Mouse (Mus musculus) CH12.LX (cell line): ENCODE data around the gene Gimap7. TPM values are rescaled to one million over a fixed set of nuclear protein-coding genes. Genes with fewer than 3 reads are reported as not detected.

Source experiments
- DNase-seq: peaks from one replicate; pipeline ENCODE4 v3.0.0-alpha.2; 2013; ENCODE audit errors: extremely low read depth
- H3K27ac ChIP-seq: 2 replicates; pipeline ENCODE4 v1.5.1; 2012; ENCODE audit warnings: low read depth, mild to moderate bottlenecking, control low read depth, moderate library complexity; ENCODE audit not compliant: insufficient read depth
- H3K27me3 ChIP-seq: replicated peaks from 2 replicates; pipeline ENCODE3; 2012; ENCODE audit warnings: inconsistent platforms
- H3K36me3 ChIP-seq, 2 experiments: replicated peaks in 1 of 2; 2 replicates each; pipeline versions ENCODE3 to v1.6.1; 2012; ENCODE audit warnings: inconsistent platforms in 1 of 2, low read length in 1 of 2, mild to moderate bottlenecking in 1 of 2, mixed read lengths in 1 of 2, moderate library complexity in 1 of 2; ENCODE audit not compliant: control insufficient read depth in 1 of 2, insufficient read depth in 1 of 2
- H3K4me1 ChIP-seq, 2 experiments: 2 replicates each; pipeline ENCODE4 v1.6.1; 2012; ENCODE audit warnings: inconsistent platforms in 1 of 2, moderate library complexity in 1 of 2; ENCODE audit not compliant: insufficient read depth in 2 of 2, control insufficient read depth in 1 of 2
- H3K4me2 ChIP-seq: 2 replicates; pipeline ENCODE4 v1.6.1; 2012; ENCODE audit warnings: low read depth, mild to moderate bottlenecking, control low read depth; ENCODE audit not compliant: poor library complexity, insufficient read depth, severe bottlenecking
- H3K4me3 ChIP-seq, 3 experiments: fragments of 150-350 bp in 1 of 3; sonication (generic) in 1 of 3; replicated peaks in 1 of 3; 2 replicates each; pipeline versions ENCODE3 to v1.5.1; 2011 to 2012; ENCODE audit warnings: low read depth in 2 of 3, low read length in 2 of 3, mild to moderate bottlenecking in 2 of 3, moderate library complexity in 2 of 3, control low read depth in 1 of 3, improper control_type of control experiment in 1 of 3, inconsistent platforms in 1 of 3, mixed read lengths in 1 of 3; ENCODE audit not compliant: poor library complexity in 1 of 3
- H3K79me2 ChIP-seq: replicated peaks from 2 replicates; pipeline ENCODE4 v1.6.1; 2012; ENCODE audit warnings: mild to moderate bottlenecking, moderate library complexity; ENCODE audit not compliant: control insufficient read depth, poor library complexity, insufficient read depth, severe bottlenecking; ENCODE audit errors: extremely low read depth
- H3K9ac ChIP-seq: 2 replicates; pipeline ENCODE4 v1.6.1; 2012; ENCODE audit warnings: low read depth, mild to moderate bottlenecking, control low read depth, moderate library complexity; ENCODE audit not compliant: insufficient read depth
- H3K9me3 ChIP-seq: replicated peaks from 2 replicates; pipeline ENCODE3; 2012; ENCODE audit warnings: low read length, inconsistent platforms, mixed read lengths
- BHLHE40 ChIP-seq: IDR thresholded peaks from 2 replicates; pipeline ENCODE4 v1.6.1; 2011; ENCODE audit warnings: mild to moderate bottlenecking, low read depth, low read length, improper control_type of control experiment
- CHD1 ChIP-seq: IDR thresholded peaks from 2 replicates; pipeline ENCODE4 v1.6.1; 2012; ENCODE audit warnings: low read depth, low read length, improper control_type of control experiment, inconsistent platforms
- CHD2 ChIP-seq: IDR thresholded peaks from 2 replicates; pipeline ENCODE4 v1.6.1; 2011; ENCODE audit warnings: low read length, improper control_type of control experiment
- CTCF ChIP-seq, 2 experiments: IDR thresholded peaks in 1 of 2; conservative IDR thresholded peaks in 1 of 2; 2 replicates each; pipeline ENCODE4 v1.5.1; 2011 to 2012; ENCODE audit warnings: low read depth in 2 of 2, low read length in 2 of 2, improper control_type of control experiment in 1 of 2, inconsistent platforms in 1 of 2, mild to moderate bottlenecking in 1 of 2, moderate library complexity in 1 of 2
- ELF1 ChIP-seq: IDR thresholded peaks from 2 replicates; pipeline ENCODE4 v1.6.1; 2014; ENCODE audit warnings: low read depth, mild to moderate bottlenecking, inconsistent platforms, low read length, improper control_type of control experiment
- EP300 ChIP-seq: IDR thresholded peaks from 2 replicates; pipeline ENCODE4 v1.6.1; 2011; ENCODE audit warnings: low read length, improper control_type of control experiment
- ETS1 ChIP-seq: conservative IDR thresholded peaks from 2 replicates; pipeline ENCODE4 v1.6.1; 2012; ENCODE audit warnings: low read depth, mild to moderate bottlenecking, inconsistent platforms, low read length, improper control_type of control experiment, moderate library complexity
- HCFC1 ChIP-seq: IDR thresholded peaks from 2 replicates; pipeline ENCODE4 v1.6.1; 2012; ENCODE audit warnings: low read depth, mild to moderate bottlenecking, inconsistent platforms, low read length, improper control_type of control experiment
- IRF4 ChIP-seq: IDR thresholded peaks from 2 replicates; pipeline ENCODE4 v1.6.1; 2014; ENCODE audit warnings: low read depth, mild to moderate bottlenecking, inconsistent platforms, low read length, improper control_type of control experiment
- JUND ChIP-seq: conservative IDR thresholded peaks from 2 replicates; pipeline ENCODE4 v1.6.1; 2011; ENCODE audit warnings: low read depth, low read length, improper control_type of control experiment
- KAT2A ChIP-seq: IDR thresholded peaks from 2 replicates; pipeline ENCODE4 v1.6.1; 2012; ENCODE audit warnings: low read length, improper control_type of control experiment, inconsistent platforms; ENCODE audit not compliant: insufficient replicate concordance
- MAFK ChIP-seq: IDR thresholded peaks from 2 replicates; pipeline ENCODE4 v1.6.1; 2011; ENCODE audit warnings: low read length, improper control_type of control experiment; ENCODE audit not compliant: insufficient replicate concordance
- MAX ChIP-seq: IDR thresholded peaks from 2 replicates; pipeline ENCODE4 v1.6.1; 2011; ENCODE audit warnings: low read length, improper control_type of control experiment
- MAZ ChIP-seq: IDR thresholded peaks from 2 replicates; pipeline ENCODE4 v1.6.1; 2012; ENCODE audit warnings: low read depth, mild to moderate bottlenecking, inconsistent platforms, low read length, improper control_type of control experiment, moderate library complexity
- MEF2A ChIP-seq: IDR thresholded peaks from 2 replicates; pipeline ENCODE4 v1.6.1; 2014; ENCODE audit warnings: low read depth, mild to moderate bottlenecking, inconsistent platforms, low read length, improper control_type of control experiment, borderline replicate concordance
- MXI1 ChIP-seq: IDR thresholded peaks from 2 replicates; pipeline ENCODE4 v1.6.1; 2011; ENCODE audit warnings: mild to moderate bottlenecking, low read depth, low read length, improper control_type of control experiment
- NELFE ChIP-seq: IDR thresholded peaks from 2 replicates; pipeline ENCODE4 v1.6.1; 2011; ENCODE audit warnings: low read depth, low read length, improper control_type of control experiment
- NRF1 ChIP-seq: IDR thresholded peaks from 2 replicates; pipeline ENCODE4 v1.6.1; 2014; ENCODE audit warnings: low read depth, mild to moderate bottlenecking, inconsistent platforms, low read length, improper control_type of control experiment, moderate library complexity
- PAX5 ChIP-seq: IDR thresholded peaks from 2 replicates; pipeline ENCODE4 v1.6.1; 2012; ENCODE audit warnings: low read length, inconsistent platforms, mixed read lengths
- POLR2A ChIP-seq: IDR thresholded peaks from 2 replicates; pipeline ENCODE4 v1.6.1; 2011; ENCODE audit warnings: low read depth, mild to moderate bottlenecking, improper control_type of control experiment, low read length
- POLR2AphosphoS2 ChIP-seq: IDR thresholded peaks from 2 replicates; pipeline ENCODE4 v1.6.1; 2011; ENCODE audit warnings: low read depth, low read length, improper control_type of control experiment
- RAD21 ChIP-seq: IDR thresholded peaks from 2 replicates; pipeline ENCODE4 v1.6.1; 2011; ENCODE audit warnings: low read depth, mild to moderate bottlenecking, low read length, improper control_type of control experiment, moderate library complexity
- RCOR1 ChIP-seq: conservative IDR thresholded peaks from 2 replicates; pipeline ENCODE4 v1.6.1; 2012; ENCODE audit warnings: low read depth, mild to moderate bottlenecking, inconsistent platforms, low read length, improper control_type of control experiment
- SIN3A ChIP-seq: IDR thresholded peaks from 2 replicates; pipeline ENCODE4 v1.6.1; 2012; ENCODE audit warnings: low read length, improper control_type of control experiment, inconsistent platforms
- SMC3 ChIP-seq: IDR thresholded peaks from 2 replicates; pipeline ENCODE4 v1.6.1; 2011; ENCODE audit warnings: low read depth, low read length, improper control_type of control experiment
- TBP ChIP-seq: conservative IDR thresholded peaks from 2 replicates; pipeline ENCODE4 v1.6.1; 2011; ENCODE audit warnings: low read depth, low read length, improper control_type of control experiment
- TCF12 ChIP-seq: IDR thresholded peaks from 2 replicates; pipeline ENCODE4 v1.6.1; 2014; ENCODE audit warnings: low read depth, mild to moderate bottlenecking, inconsistent platforms, low read length, improper control_type of control experiment
- USF1 ChIP-seq: IDR thresholded peaks from 2 replicates; pipeline ENCODE4 v1.6.1; 2014; ENCODE audit warnings: low read depth, mild to moderate bottlenecking, inconsistent platforms, low read length, improper control_type of control experiment
- USF2 ChIP-seq: conservative IDR thresholded peaks from 2 replicates; pipeline ENCODE4 v1.6.1; 2011; ENCODE audit warnings: low read depth, low read length, improper control_type of control experiment
- ZC3H11A ChIP-seq: IDR thresholded peaks from 2 replicates; pipeline ENCODE4 v1.6.1; 2012; ENCODE audit warnings: low read depth, mild to moderate bottlenecking, inconsistent platforms, low read length, improper control_type of control experiment
- ZKSCAN1 ChIP-seq: IDR thresholded peaks from 2 replicates; pipeline ENCODE4 v1.6.1; 2012; ENCODE audit warnings: low read depth, inconsistent platforms, low read length, improper control_type of control experiment, borderline replicate concordance
- ZMIZ1 ChIP-seq: IDR thresholded peaks from 2 replicates; pipeline ENCODE4 v1.6.1; 2012; ENCODE audit warnings: low read depth, mild to moderate bottlenecking, inconsistent platforms, low read length, improper control_type of control experiment
- ZNF384 ChIP-seq: IDR thresholded peaks from 2 replicates; pipeline ENCODE4 v1.6.1; 2012; ENCODE audit warnings: low read depth, low read length, improper control_type of control experiment, inconsistent platforms
- dilution Hi-C: fragments of 300-500 bp; cut with MboI; formaldehyde crosslinking; loops from 2 replicates; pipeline ENCODE4 v1.14.3; 2020; ENCODE audit warnings: low sequenced_read_pairs; ENCODE audit not compliant: extremely low pct_unique_long_range_greater_than_20kb, extremely low pct_ligation_motif_present
- in situ Hi-C: fragments of 300-500 bp; cut with MboI; formaldehyde crosslinking; loops from 3 replicates; pipeline ENCODE4 v1.14.3; 2019; ENCODE audit warnings: low sequenced_read_pairs, low pct_ligation_motif_present, low pct_unique_long_range_greater_than_20kb, mixed read lengths
- polyA plus RNA-seq: library from polyadenylated mRNA; unstranded; fragments of >175 nt; gene quantifications from 2 replicates; pipeline ENCODE4 v1.2.1, GENCODE M21; 2012; ENCODE audit warnings: low read depth; ENCODE audit not compliant: insufficient read length
- total RNA-seq, 2 experiments: library from RNA; depleted of rRNA; stranded (reverse); fragments of 300-350 nt in 1 of 2; fragments of >200 nt in 1 of 2; gene quantifications; 2 replicates each; pipeline ENCODE4 v1.2.3; 2012 to 2014

The Gimap7 gene
- total RNA-seq (2012; rRNA removed) (14.5 and 16.3 TPM in 2 replicates), total RNA-seq (2014; rRNA removed) (4.2 and 4.3 TPM in 2 replicates), polyA plus RNA-seq (7.0 and 7.1 TPM in 2 replicates)

- Histone ChIP-seq H3K79me2 (peaks cover 14% of the 10 kb centered on the region), H3K27me3 (no peaks in the 10 kb centered on the region), H3K4me3 (peak within 1 kb of the TSS; percentile 22 to 51 (median 24)), H3K4me2 (peak within 1 kb of the TSS; percentile 93), H3K4me1 (peaks cover 21 to 63% of the 10 kb centered on the region in 2 experiments), H3K36me3 (peaks cover 0 to 2% of the 10 kb centered on the region in 2 experiments), H3K27ac (peak within 1 kb of the TSS; percentile 83), H3K9me3 (no peaks in the 10 kb centered on the region), H3K9ac (peak within 1 kb of the TSS; percentile 76)
- dilution Hi-C loops (no loop called here), in situ Hi-C loops (no loop called here)
- TF ChIP-seq NRF1 (0 out of 2 replicates have a peak, but pooled peaks have one; percentile 7), ETS1 (no peak), USF2 (no peak), CHD2 (0 out of 2 replicates have a peak, but pooled peaks have one; percentile 23), KAT2A (no peak), ZNF384 (no peak), MAZ (peak; percentile 79), POLR2A (peak; percentile 53; the same call in 1 of the 2 replicates), ZC3H11A (no peak), RAD21 (no peak; the same call in 1 of the 2 replicates), TCF12 (peak; percentile 58; the same call in 1 of the 2 replicates), USF1 (no peak), HCFC1 (peak; percentile 29), POLR2AphosphoS2 (no peak), SMC3 (no peak; the same call in 1 of the 2 replicates), EP300 (peak; percentile 10; the same call in 1 of the 2 replicates), MEF2A (peak; percentile 42; the same call in 1 of the 2 replicates), SIN3A (peak; percentile 59; the same call in 1 of the 2 replicates), ELF1 (no peak), CTCF (conservative IDR thresholded peaks at IDR 0.05 in 1 of 2, IDR thresholded peaks at IDR 0.05 in 1 of 2; ENCODE audit: low read depth in 2 of 2, low read length in 2 of 2) (no peak), MXI1 (peak; percentile 66; the same call in 1 of the 2 replicates), MAX (peak; percentile 48; the same call in 1 of the 2 replicates), IRF4 (peak; percentile 65; the same call in 1 of the 2 replicates), ZKSCAN1 (no peak), NELFE (peak; percentile 58), JUND (no peak), CHD1 (0 out of 2 replicates have a peak, but pooled peaks have one; percentile 67), MAFK (no peak), PAX5 (no peak), BHLHE40 (no peak), TBP (peak; percentile 61), RCOR1 (0 out of 2 replicates have a peak, but pooled peaks have one; percentile 28), ZMIZ1 (peak; percentile 19; the same call in 1 of the 2 replicates)
- DNase-seq = peak; percentile 80
Observed at GRCm38 (mm10) chr6:48718455-48718854, at the start of gene Gimap7, which contains the start of gene Gm28053. Gene Gimap7 (plus strand): TSS chr6:48718621. Gene Gm28053 (plus strand): TSS chr6:48718607.
